Mouse (Mus musculus) hindbrain, embryonic 14.5 days (tissue): ENCODE measurements around the gene Ankrd36. TPM values are rescaled to one million over a fixed set of nuclear protein-coding genes. Genes with fewer than 3 reads are reported as not detected.

Experiments used
- ATAC-seq: fragments of 200-750 bp; cut with Nextera tagmentation; 2 replicates; pipeline ENCODE4 v1.8.0; 2017; ENCODE audit warnings: moderate number of reproducible peaks, mild to moderate bottlenecking, moderate TSS enrichment, moderate library complexity; ENCODE audit not compliant: low FRiP score
- DNase-seq: peaks from one replicate; pipeline ENCODE4 v3.0.0-alpha.2; 2015; ENCODE audit warnings: low spot score
- H3K27ac ChIP-seq: fragments of 300-500 bp; sonication (generic); 2 replicates; pipeline ENCODE4 v1.5.1; 2014; ENCODE audit warnings: mild to moderate bottlenecking, moderate library complexity
- H3K27me3 ChIP-seq: fragments of 300-500 bp; sonication (generic); 2 replicates; pipeline ENCODE4 v1.6.1; 2014; ENCODE audit warnings: mild to moderate bottlenecking, low read length, mixed read lengths; ENCODE audit not compliant: control insufficient read depth, insufficient read depth
- H3K36me3 ChIP-seq: fragments of 300-500 bp; sonication (generic); replicated peaks from 2 replicates; pipeline ENCODE4 v1.6.1; 2014; ENCODE audit not compliant: control insufficient read depth, insufficient read depth
- H3K4me1 ChIP-seq: fragments of 300-500 bp; sonication (generic); replicated peaks from 2 replicates; pipeline ENCODE4 v1.6.1; 2014; ENCODE audit warnings: antibody characterized with exemption, low read length, mixed read lengths; ENCODE audit not compliant: control insufficient read depth, insufficient read depth
- H3K4me2 ChIP-seq: fragments of 300-500 bp; sonication (generic); replicated peaks from 2 replicates; pipeline ENCODE4 v1.6.1; 2014; ENCODE audit warnings: mild to moderate bottlenecking, moderate library complexity
- H3K4me3 ChIP-seq: fragments of 300-500 bp; sonication (generic); replicated peaks from 2 replicates; pipeline ENCODE4 v1.5.1; 2014; ENCODE audit warnings: mild to moderate bottlenecking, low read length
- H3K9ac ChIP-seq: fragments of 300-500 bp; sonication (generic); 2 replicates; pipeline ENCODE4 v1.6.1; 2014
- H3K9me3 ChIP-seq: fragments of 300-500 bp; sonication (generic); 2 replicates; pipeline ENCODE4 v1.6.1; 2016; ENCODE audit warnings: low read length; ENCODE audit not compliant: control insufficient read depth
- WGBS: fragments of 180-500 bp; shearing (Covaris S2); extraction: QIAGEN DNeasy Blood & Tissue Kit; methylation state at CpG from one replicate; pipeline ENCODE4 v1.1.7; 2014; 5-methylcytosine and 5-hydroxymethylcytosine counted together
- polyA plus RNA-seq: library from polyadenylated mRNA; unstranded; fragments of >200 nt; fragmentation: Nextera tagmentation; extraction: Ambion mirVana; gene quantifications from 2 replicates; pipeline ENCODE4 v1.2.1, GENCODE M21; 2014

Ankrd36 gene
- polyA plus RNA-seq, 1 experiment from 2014 or later: not detected

DNA sequence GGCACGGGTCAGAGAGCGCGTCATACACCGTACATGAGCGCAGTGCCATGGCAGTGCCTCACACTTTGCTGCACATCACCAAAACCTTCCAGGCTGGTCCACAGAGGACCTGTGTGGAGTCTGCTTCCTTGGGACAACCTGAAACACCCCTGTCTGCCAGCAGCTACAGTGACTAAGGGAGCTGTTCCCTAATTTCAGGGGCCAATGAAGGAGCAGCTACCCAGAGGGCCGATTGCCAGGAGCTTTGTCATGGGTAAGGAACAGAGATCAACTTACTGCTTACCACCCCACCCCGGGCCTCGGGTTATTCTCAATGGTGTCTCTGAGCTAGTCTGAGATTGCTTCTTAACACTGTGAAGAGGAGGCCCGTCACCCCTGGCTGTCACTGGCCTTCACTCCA is 145.7 kb downstream of the Ankrd36 start:
- no peak for ATAC-seq
- Histone ChIP-seq H3K27me3 (no peaks in the 10 kb centered on the region), H3K27ac (no peak overlapping the region), H3K36me3 (peaks cover 45% of the 10 kb centered on the region), H3K9ac (no peak overlapping the region), H3K4me2 (no peak overlapping the region), H3K4me1 (no peaks in the 10 kb centered on the region), H3K9me3 (no peaks in the 10 kb centered on the region), H3K4me3 (no peak overlapping the region)
- DNase-seq: no peak
- 92% methylated on average over 9 of the region's 9 CpGs for WGBS

DNA sequence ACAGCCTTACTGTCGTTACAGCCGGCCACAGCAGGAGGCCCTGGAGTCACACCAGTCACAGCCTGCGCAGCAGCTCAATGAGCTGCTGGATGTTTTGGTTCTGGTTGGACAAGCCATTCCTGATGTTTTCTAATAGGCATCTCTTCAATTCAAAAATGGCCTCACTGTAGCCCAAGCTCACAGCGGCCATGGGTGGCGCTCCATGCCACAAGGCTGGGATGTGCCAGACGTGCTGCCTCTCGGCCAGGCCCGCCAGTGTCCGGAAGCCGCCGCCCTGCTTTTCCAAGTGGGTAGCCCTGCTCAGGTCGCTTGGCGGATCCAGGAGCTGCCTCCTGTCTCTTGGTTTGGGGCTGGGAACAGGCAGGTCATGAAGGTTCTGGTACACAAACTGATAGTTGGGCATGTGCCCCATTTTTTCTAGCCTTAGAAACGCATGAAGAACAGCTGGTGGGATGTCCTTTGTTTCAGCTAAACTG is 146.2 kb downstream of the Ankrd36 start, which contains the start of gene Mrps24:
Gene Mrps24 (minus strand): TSS at position 51 of the 476 bp plus-strand sequence.
- Histone ChIP-seq H3K4me3 (no peak within 1 kb of the TSS), H3K4me1 (no peaks in the 10 kb centered on the region), H3K36me3 (peaks cover 45% of the 10 kb centered on the region), H3K9me3 (no peaks in the 10 kb centered on the region), H3K4me2 (no peak within 1 kb of the TSS), H3K27me3 (no peaks in the 10 kb centered on the region), H3K27ac (no peak within 1 kb of the TSS), H3K9ac (no peak within 1 kb of the TSS)
- DNase-seq (no peak), ATAC-seq (no peak)
- WGBS: 82% methylated on average over 14 of the region's 14 CpGs

DNA sequence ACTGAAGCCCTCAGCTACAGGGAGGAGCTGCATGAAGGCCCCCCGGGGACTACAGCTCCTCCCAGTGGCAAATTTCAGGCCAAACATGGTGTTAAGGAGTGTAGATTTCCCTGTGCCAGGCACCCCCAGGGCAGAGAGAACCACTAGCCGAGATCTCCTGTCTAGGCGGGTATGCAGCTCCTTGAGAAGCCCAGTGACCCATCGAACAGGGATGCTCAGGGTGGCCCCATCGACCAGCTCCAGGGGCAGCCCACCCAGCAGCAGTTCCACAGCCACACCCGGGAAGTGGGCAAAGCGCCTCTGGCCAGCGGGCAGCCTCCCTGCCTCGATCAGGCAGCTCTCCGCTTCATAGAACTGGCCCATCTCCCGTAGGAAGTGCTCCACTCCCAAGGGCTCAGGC is 146.8 kb downstream of the Ankrd36 start:
- ATAC-seq (no peak), DNase-seq (no peak)
- WGBS: 91% methylated on average over 11 of the region's 11 CpGs
- Histone ChIP-seq H3K4me1 (no peaks in the 10 kb centered on the region), H3K4me2 (no peak overlapping the region), H3K9ac (no peak overlapping the region), H3K27ac (no peak overlapping the region), H3K4me3 (no peak overlapping the region), H3K27me3 (no peaks in the 10 kb centered on the region), H3K9me3 (no peaks in the 10 kb centered on the region), H3K36me3 (peaks cover 45% of the 10 kb centered on the region)

DNA sequence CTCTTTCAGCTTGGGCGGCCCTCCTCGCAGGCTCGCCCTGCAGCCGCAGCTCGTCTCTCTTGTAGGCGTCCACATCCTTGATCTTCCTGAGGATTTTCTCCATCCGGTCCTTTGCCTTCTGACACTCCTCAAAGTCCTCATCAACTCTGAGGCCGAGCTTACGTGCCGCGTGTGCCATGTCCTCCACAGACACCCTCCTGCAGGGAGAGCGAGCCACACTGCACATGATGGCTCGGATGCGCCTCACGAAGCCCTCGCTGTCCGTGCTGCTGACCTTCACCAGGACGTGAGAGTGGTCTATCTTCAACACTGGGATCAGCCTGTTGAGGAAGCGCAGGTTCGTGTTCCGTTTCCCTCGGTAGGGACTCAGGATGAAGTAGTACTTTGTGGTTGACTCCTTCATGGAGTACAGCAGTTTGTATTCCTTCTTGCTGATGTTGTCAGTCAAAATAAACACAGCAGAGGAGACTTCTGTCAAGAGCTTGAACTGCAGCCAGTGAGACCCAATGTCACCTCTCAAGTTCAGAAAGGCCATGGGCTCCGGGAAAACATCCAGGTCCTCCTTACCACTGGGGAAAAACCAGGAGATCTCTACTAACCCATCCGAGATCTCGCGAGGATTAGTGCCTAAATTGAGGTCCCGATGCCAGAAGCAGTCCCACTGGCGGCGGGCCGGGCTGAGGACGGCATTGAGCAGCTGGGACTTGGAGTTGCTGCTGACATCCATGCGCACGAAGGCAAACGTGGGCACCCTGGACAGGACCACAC is 147.6 kb downstream of the Ankrd36 start:
- H3K27ac ChIP-seq: no peak overlapping the region
- ATAC-seq (no peak), DNase-seq (no peak)
- no peaks in the 10 kb centered on the region for H3K9me3 ChIP-seq
- peaks cover 48% of the 10 kb centered on the region for H3K36me3 ChIP-seq
- no peak overlapping the region for H3K9ac ChIP-seq
- WGBS: 94% methylated on average over 34 of the region's 34 CpGs
- H3K4me1 ChIP-seq: no peaks in the 10 kb centered on the region
- H3K4me2 ChIP-seq: no peak overlapping the region
- no peak overlapping the region for H3K4me3 ChIP-seq
- H3K27me3 ChIP-seq: no peaks in the 10 kb centered on the region

DNA sequence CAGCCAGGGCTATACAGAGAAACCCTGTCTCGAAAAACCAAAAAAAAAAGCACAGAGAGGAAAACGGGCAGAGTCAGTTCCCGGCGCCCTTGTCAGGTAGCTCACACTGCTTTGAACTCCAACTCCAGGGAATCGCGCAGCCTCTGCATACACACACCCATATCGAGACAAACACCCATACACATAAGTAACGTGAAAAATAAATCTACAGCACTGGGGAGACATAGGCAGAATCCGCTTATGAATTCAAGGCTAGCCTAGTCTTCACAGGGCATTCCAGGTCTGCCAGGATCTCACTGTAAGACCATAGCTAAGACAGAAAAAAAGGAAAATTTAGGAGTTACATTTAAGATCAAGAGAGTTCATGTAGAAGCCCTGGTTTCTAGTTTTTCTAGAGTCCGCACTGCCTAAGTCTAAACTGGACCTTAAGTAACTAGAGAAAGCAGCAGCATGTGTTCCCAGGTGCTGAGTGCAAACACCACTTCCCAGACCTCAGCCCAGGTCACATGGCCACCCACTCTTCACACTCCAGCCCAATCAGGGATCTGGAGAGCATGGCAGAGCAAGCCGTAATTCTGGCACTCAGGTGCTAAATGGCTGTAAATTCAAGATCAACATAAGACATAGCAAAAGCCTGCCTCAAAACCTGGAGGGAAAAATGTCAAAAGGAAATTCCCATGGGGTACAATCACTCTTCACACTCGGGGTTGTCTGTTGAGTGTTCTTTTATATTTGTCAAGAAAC is 149.3 kb downstream of the Ankrd36 start:
- Histone ChIP-seq H3K4me1 (no peaks in the 10 kb centered on the region), H3K27me3 (no peaks in the 10 kb centered on the region), H3K36me3 (peaks cover 51% of the 10 kb centered on the region), H3K4me2 (no peak overlapping the region), H3K9ac (no peak overlapping the region), H3K27ac (no peak overlapping the region), H3K4me3 (no peak overlapping the region), H3K9me3 (no peaks in the 10 kb centered on the region)
- ATAC-seq: no peak
- no peak for DNase-seq
- 93% methylated on average over 12 of the region's 12 CpGs for WGBS

DNA sequence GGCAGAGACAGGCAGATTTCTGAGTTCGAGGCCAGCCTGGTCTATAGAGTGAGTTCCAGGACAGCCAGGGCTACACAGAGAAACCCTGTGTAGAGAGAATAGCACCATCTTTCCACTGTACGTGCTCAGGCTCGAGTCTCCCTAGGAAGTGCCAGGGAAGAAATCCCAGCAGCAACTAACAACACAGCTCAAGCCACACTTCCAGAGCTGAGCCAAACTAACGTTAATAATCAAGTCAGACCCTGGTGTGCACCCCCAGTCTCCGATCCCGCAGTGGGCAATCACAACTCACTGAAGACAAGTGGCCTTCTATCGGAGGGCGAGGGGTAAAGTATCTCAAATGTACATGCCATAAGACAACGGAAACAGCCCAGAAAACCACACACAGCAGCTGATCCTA is 160.1 kb downstream of the Ankrd36 start:
- Histone ChIP-seq H3K9me3 (no peaks in the 10 kb centered on the region), H3K4me2 (no peak overlapping the region), H3K27ac (no peak overlapping the region), H3K36me3 (no peaks in the 10 kb centered on the region), H3K9ac (no peak overlapping the region), H3K4me1 (0 out of 2 replicates have a peak, but pooled peaks cover 4% of the 10 kb centered on the region), H3K27me3 (no peaks in the 10 kb centered on the region), H3K4me3 (no peak overlapping the region)
- 94% methylated on average over 9 of the region's 9 CpGs for WGBS
- DNase-seq (no peak), ATAC-seq (no peak)

DNA sequence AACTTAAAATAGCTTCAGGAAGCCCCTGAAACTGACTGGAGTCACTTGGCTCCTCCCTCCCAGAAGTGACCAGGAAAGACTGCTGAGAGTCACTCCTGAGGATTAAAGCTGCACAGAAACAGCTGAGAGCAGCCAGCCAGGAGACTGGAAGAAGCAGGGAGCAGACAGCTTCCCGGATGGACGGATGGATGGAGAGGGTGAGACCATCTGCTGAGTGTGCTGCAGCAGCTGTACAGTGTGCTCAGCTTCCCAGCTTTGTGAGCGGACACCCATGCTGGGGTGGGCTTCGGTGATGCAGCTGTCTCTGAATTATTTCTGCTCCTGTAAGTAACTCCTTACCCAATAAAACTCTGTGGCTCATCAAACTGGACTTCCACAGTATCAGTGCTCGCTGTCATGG is 162.9 kb downstream of the Ankrd36 start:
- no peaks in the 10 kb centered on the region for H3K36me3 ChIP-seq
- H3K4me3 ChIP-seq: no peak overlapping the region
- no peak overlapping the region for H3K27ac ChIP-seq
- 0 out of 2 replicates have a peak, but pooled peaks cover 4% of the 10 kb centered on the region for H3K4me1 ChIP-seq
- H3K9me3 ChIP-seq: no peaks in the 10 kb centered on the region
- no peak overlapping the region for H3K4me2 ChIP-seq
- ATAC-seq: no peak
- no peak for DNase-seq
- no peak overlapping the region for H3K9ac ChIP-seq
- WGBS: 57% methylated on average over 5 of the region's 5 CpGs
- H3K27me3 ChIP-seq: no peaks in the 10 kb centered on the region

DNA sequence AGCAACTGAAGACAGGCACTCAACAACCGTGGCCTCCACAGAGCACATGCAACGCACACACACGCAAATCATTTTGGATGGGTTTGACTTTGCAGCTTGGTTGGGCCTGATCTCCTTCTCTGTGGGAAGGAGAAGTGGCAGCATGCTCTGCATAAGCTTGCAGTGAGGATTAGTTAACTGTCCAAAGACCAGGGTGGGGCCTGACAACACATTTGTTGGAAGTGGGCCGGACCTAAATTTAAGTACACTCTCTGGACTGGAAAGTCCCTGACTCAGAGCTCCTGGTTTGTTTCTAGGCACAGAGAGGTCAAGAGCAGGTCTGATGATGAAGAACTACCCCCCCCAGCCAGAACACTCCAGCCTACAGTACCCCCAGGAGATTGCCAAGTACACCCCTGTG is 164.8 kb downstream of the Ankrd36 start:
- no peaks in the 10 kb centered on the region for H3K36me3 ChIP-seq
- H3K9me3 ChIP-seq: no peaks in the 10 kb centered on the region
- 91% methylated on average over 4 of the region's 4 CpGs for WGBS
- DNase-seq (no peak), ATAC-seq (no peak)
- H3K4me3 ChIP-seq: no peak overlapping the region
- 0 out of 2 replicates have a peak, but pooled peaks cover 4% of the 10 kb centered on the region for H3K4me1 ChIP-seq
- no peak overlapping the region for H3K4me2 ChIP-seq
- no peak overlapping the region for H3K9ac ChIP-seq
- H3K27me3 ChIP-seq: no peaks in the 10 kb centered on the region
- H3K27ac ChIP-seq: no peak overlapping the region

DNA sequence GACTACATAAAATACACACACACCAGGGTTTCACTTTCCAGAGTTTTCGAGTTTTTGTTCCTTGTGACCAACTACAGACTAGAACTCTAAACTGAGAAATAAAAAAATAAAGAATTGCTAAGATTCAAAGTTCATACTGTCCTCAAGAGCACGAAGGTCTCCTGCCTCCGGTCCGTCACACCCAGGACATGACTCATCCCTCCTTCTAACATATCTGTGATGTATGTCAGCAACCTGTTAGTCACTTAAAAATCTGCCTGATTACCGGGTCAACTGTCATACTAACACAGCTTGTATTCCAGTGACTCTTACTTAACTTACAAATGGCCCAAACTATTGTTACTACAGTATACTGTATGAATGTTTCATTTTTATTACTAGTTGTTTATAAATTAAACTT is 167.7 kb downstream of the Ankrd36 start:
- Histone ChIP-seq H3K4me2 (no peak overlapping the region), H3K36me3 (no peaks in the 10 kb centered on the region), H3K4me1 (peaks cover 15% of the 10 kb centered on the region), H3K9ac (no peak overlapping the region), H3K27me3 (no peaks in the 10 kb centered on the region), H3K4me3 (no peak overlapping the region), H3K9me3 (no peaks in the 10 kb centered on the region), H3K27ac (no peak overlapping the region)
- WGBS: 94% methylated on average over 5 of the region's 5 CpGs
- ATAC-seq (no peak), DNase-seq (no peak)
